Mouse (Mus musculus) liver, adult 2 months (tissue): Measurements from ENCODE around the gene Supt5.

Source experiments
- CTCF ChIP-seq: fragments of 200-500 bp; IDR thresholded peaks from 2 replicates; pipeline ENCODE4 v1.5.1; 2011; ENCODE audit warnings: low read depth, low read length, control low read depth
- POLR2A ChIP-seq: fragments of 200-500 bp; IDR thresholded peaks from 2 replicates; pipeline ENCODE4 v1.6.1; 2011; ENCODE audit warnings: low read length, control low read depth; ENCODE audit not compliant: insufficient read depth; ENCODE audit errors: extremely low read depth

DNA sequence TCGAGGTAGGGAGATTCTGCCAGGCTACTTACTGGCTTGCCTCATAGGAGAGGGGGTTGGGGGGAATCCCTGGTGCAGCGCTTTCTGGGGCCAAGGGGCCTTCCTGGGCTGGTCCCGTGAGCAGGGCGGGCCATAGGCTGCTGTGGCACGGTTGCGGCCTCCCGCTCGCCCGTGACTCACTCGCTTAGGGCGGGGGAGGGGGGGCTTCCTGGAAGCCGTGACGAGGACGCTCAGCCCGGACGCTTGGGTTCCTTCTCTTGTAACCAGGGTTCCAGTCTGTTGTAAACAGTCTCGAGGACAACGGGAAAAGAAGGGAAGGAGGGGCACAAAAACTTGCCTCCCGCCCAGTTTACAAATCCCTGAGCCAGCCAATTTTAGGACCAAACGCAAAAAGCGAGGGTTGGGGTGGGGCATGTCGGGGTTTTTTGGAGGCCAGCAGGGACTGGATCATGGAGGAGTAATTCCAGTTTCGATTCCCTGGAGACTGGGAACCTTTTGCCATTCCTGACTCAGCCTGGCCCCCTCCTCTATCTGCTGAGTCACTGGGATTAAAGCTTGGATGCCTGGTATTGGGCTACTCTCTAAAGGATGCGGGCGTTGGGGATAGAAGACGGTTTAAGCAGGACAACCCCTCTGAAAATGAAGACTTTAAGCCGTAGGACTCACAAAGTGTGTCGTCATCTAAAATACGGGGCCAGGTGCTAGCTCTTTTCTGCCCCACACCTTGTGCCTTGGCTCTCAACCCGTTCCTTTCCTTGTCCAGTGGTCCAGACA is 42.7 kb upstream of the Supt5 start:
- TF ChIP-seq CTCF, result no peak
- 0 out of 2 replicates have a peak, but pooled peaks have one; percentile 18 for TF ChIP-seq POLR2A
